In genomic region chr15:83727626-83728025, GRCm38 (mm10) we compare ENCODE assay signal across 8 mouse cellular contexts. TPM values are rescaled to one million over a fixed set of nuclear protein-coding genes. Genes with fewer than 3 reads are reported as not detected.
DNase-seq lines count a peak whose midpoint lies in the region; ATAC-seq lines count a peak whose summit lies in the region.

No protein-coding gene starts in this region.

- peak; percentile 57 for DNase-seq in heart, adult 8-10 months (ENCODE audit: low spot score)
- DNase-seq in heart, postnatal 25 days (ENCODE audit: low spot score): no peak
- DNase-seq in 416B (ENCODE audit: low read depth) (peak; percentile 45), adipocyte (ENCODE audit: low spot score) (peak; percentile 50)
- DNase-seq in embryo, embryonic 9.5 days (ENCODE audit: extremely low spot score): peak; percentile 76
- peak; percentile 61 to 82 for DNase-seq in kidney, postnatal 36 days
- peak; percentile 56 for DNase-seq in ovary, postnatal 36 days (ENCODE audit: low spot score)

- ATAC-seq in erythroid progenitor cell, adult 5-6 weeks (replicated peaks; ENCODE audit: low FRiP score, poor library complexity, severe bottlenecking): no peak

- intact Hi-C loops in heart, postnatal 25 days (cut with DNase I): loop anchor here (2.0 kb wide), 1 partner anchor 29 kb away; no protein-coding TSS in a partner anchor

RNA-seq across cellular contexts. Expression of gene Scube1, which starts 2.8 kb away (rescaled TPM):
- total RNA-seq in heart, adult 8-10 months (2022): under 1 TPM; 0.59 to 0.97 (median 0.84) TPM
- total RNA-seq in heart, postnatal 25 days (2021): 1 to 10 TPM; 1.1 to 1.2 TPM
- not detected in 2 replicates for total RNA-seq in erythroid progenitor cell, adult 5-6 weeks (2015; ENCODE audit: low replicate concordance)
- not detected in 2 replicates for total RNA-seq in erythroid progenitor cell, adult 5-6 weeks (2017; ENCODE audit: low replicate concordance)

RNA-seq across cellular contexts. Expression of gene Mpped1, which starts 51.6 kb away (rescaled TPM):
- not detected for total RNA-seq in heart, adult 8-10 months (2022)
- not detected for total RNA-seq in heart, postnatal 25 days (2021)
- not detected in 2 replicates for total RNA-seq in erythroid progenitor cell, adult 5-6 weeks (2015; ENCODE audit: low replicate concordance)
- not detected in 2 replicates for total RNA-seq in erythroid progenitor cell, adult 5-6 weeks (2017; ENCODE audit: low replicate concordance)
